Mouse (Mus musculus): ENCODE measurements at regions not wholly inside any gene's neighbourhood (a gene's known extent, or its start where the extent isn't known, plus 50 kb on each side); places are given as distances from the start of the nearest gene placed in this dataset.

DNA sequence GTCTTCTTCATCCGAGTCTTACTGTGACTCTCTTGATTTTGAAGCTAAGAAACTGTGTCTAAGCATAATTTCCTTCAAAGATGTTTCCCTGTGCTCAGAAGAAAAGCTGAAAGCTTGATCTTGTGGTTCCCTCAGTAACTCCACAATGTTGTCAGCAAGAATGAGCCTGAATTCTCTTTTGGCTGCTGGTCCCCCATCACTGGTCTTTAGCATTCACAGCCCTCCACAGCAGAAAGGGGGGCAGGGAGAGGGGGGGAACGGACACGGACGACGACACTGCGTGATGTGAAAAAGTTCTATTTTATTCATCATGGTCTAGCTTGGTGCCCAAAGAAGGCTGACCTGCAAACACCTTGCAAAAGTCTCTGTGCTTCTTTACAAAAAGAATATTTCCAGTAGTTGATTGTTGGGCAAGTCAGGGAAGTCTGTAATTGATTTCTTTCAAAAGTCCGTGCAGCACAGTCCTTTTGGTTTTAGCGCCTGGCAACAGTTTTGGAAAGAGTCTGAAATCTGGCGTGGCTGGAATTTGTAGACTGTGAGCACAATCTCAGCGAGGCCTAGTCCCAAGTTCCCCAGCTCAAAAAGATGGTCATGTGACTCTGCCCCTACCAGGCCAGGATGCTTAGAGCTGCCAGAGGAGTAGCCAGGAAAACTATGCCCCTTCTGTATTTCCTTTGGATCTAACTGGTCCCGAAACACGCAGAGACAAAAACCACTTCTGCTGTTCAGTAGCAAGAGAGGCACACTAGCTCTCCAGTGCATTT lies 254.7 kb downstream of the Ndfip2 start:
- H3K27me3 ChIP-seq (ENCODE audit: control insufficient read depth in 1 of 2, insufficient read depth in 2 of 2, low read length in 2 of 2), result no peaks in the 10 kb centered on the region
- no peak for TF ChIP-seq ETS1 (IDR thresholded peaks at IDR 0.05; ENCODE audit: low read depth, low read length)
- no peak for TF ChIP-seq POLR2AphosphoS5 (IDR thresholded peaks at IDR 0.05; ENCODE audit: borderline replicate concordance, low read depth, low read length)
- TF ChIP-seq EP300 (IDR thresholded peaks at IDR 0.05; ENCODE audit: low read depth in 1 of 2, low read length in 2 of 2), result no peak
- no peak for TF ChIP-seq MYB (IDR thresholded peaks at IDR 0.05; ENCODE audit: low read depth, low read length)
- no peaks in the 10 kb centered on the region for H3K9me3 ChIP-seq (replicated peaks; ENCODE audit: insufficient read depth, low read length)
- no peaks in the 10 kb centered on the region for H3K79me2 ChIP-seq (ENCODE audit: control insufficient read depth, insufficient read depth, low read length, poor library complexity)
- no peak overlapping the region for H3K9ac ChIP-seq (ENCODE audit: control insufficient read depth, low read depth, low read length, poor library complexity, severe bottlenecking)
- H3K4me1 ChIP-seq (ENCODE audit: control insufficient read depth in 1 of 2, insufficient read depth in 2 of 2, low read length in 2 of 2), result peaks cover 4 to 5% of the 10 kb centered on the region in 2 experiments; a peak in 3 of 4 replicates
- H3K36me3 ChIP-seq (ENCODE audit: control insufficient read depth in 1 of 2, insufficient read depth in 2 of 2, low read length in 2 of 2), result peaks cover 0 to 6% of the 10 kb centered on the region in 2 experiments; a peak in 2 of 4 replicates
- no peak for DNase-seq (ENCODE audit: low read depth, low spot score)
- H3K27ac ChIP-seq (ENCODE audit: control insufficient read depth, low read depth, low read length), result no peak overlapping the region
- no peak overlapping the region for H3K4me3 ChIP-seq (ENCODE audit: control insufficient read depth in 1 of 2, insufficient read depth in 1 of 2, low read depth in 2 of 2, low read length in 2 of 2)

DNA sequence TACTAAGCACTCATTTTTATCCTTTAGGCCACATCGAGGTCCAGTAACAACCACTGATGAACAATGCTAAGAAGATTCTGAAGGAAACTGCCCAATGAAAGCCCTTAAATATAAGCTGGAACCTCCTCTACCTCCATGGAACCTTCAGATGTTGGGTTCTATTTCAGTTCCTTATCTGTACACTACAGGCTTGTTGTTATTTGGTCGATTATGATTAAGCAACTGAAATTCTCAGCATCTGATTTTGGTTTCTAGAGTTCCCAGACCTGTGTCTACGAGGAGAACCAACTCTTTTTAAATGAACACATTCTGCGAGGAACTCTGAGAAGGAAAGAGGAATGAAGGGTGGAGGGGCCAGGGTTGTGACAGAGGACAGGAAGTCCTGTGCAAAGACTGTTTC lies 253.5 kb downstream of the Ndfip2 start:
- no peaks in the 10 kb centered on the region for H3K79me2 ChIP-seq (ENCODE audit: control insufficient read depth, insufficient read depth, low read length, poor library complexity)
- peak; percentile 18 for DNase-seq (ENCODE audit: low read depth, low spot score)
- no peaks in the 10 kb centered on the region for H3K27me3 ChIP-seq (ENCODE audit: control insufficient read depth in 1 of 2, insufficient read depth in 2 of 2, low read length in 2 of 2)
- H3K9ac ChIP-seq (ENCODE audit: control insufficient read depth, low read depth, low read length, poor library complexity, severe bottlenecking), result no peak overlapping the region
- H3K4me1 ChIP-seq (ENCODE audit: control insufficient read depth in 1 of 2, insufficient read depth in 2 of 2, low read length in 2 of 2), result peaks cover 4 to 5% of the 10 kb centered on the region in 2 experiments; a peak in 3 of 4 replicates
- H3K27ac ChIP-seq (ENCODE audit: control insufficient read depth, low read depth, low read length), result peak overlapping the region; percentile 34; the same call in 1 of the 2 replicates
- peak; percentile 49; the same call in 1 of the 2 replicates for TF ChIP-seq GATA1 (IDR thresholded peaks at IDR 0.05; ENCODE audit: low read depth, low read length)
- no peak for TF ChIP-seq USF2 (IDR thresholded peaks at IDR 0.05; ENCODE audit: borderline replicate concordance in 1 of 2, insufficient read depth in 1 of 2, low read depth in 1 of 2, low read length in 2 of 2)
- TF ChIP-seq RCOR1 (IDR thresholded peaks at IDR 0.05; ENCODE audit: low read depth, low read length), result 0 out of 2 replicates have a peak, but pooled peaks have one; percentile 11
- TF ChIP-seq CHD2 (IDR thresholded peaks at IDR 0.05; ENCODE audit: low read length), result no peak
- TF ChIP-seq SIN3A (IDR thresholded peaks at IDR 0.05; ENCODE audit: low read length), result no peak
- TF ChIP-seq MEF2A (IDR thresholded peaks at IDR 0.05; ENCODE audit: extremely low read depth, insufficient replicate concordance, low read depth, low read length, poor library complexity, severe bottlenecking), result no peak
- 0 out of 2 replicates have a peak, but pooled peaks have one; percentile 10 for TF ChIP-seq MYB (IDR thresholded peaks at IDR 0.05; ENCODE audit: low read depth, low read length)
- TF ChIP-seq TCF12 (IDR thresholded peaks at IDR 0.05; ENCODE audit: low read depth, low read length), result peak; percentile 61; the same call in 1 of the 2 replicates
- TF ChIP-seq ELF1 (IDR thresholded peaks at IDR 0.05; ENCODE audit: low read depth, low read length), result no peak
- TF ChIP-seq EP300 (IDR thresholded peaks at IDR 0.05; ENCODE audit: low read depth in 1 of 2, low read length in 2 of 2), result peak; percentile 40 to 73; a peak in 3 of 4 replicates
- no peak for TF ChIP-seq MAFK (IDR thresholded peaks at IDR 0.05; ENCODE audit: borderline replicate concordance, low read depth, low read length)
- TF ChIP-seq NELFE (IDR thresholded peaks at IDR 0.05; ENCODE audit: low read depth, low read length), result no peak
- H3K4me3 ChIP-seq (ENCODE audit: control insufficient read depth in 1 of 2, insufficient read depth in 1 of 2, low read depth in 2 of 2, low read length in 2 of 2), result no peak overlapping the region
- peaks cover 0 to 6% of the 10 kb centered on the region in 2 experiments; a peak in 2 of 4 replicates for H3K36me3 ChIP-seq (ENCODE audit: control insufficient read depth in 1 of 2, insufficient read depth in 2 of 2, low read length in 2 of 2)
- no peaks in the 10 kb centered on the region for H3K9me3 ChIP-seq (replicated peaks; ENCODE audit: insufficient read depth, low read length)
